Comparison of ENCODE assay signal across 7 mouse cellular contexts in genomic region chr4:44402607-44403006, GRCm38 (mm10).
DNase-seq lines count a peak whose midpoint lies in the region; ATAC-seq and TF ChIP-seq lines count a peak whose summit lies in the region.

No protein-coding gene starts in this region.

- peak; percentile 54 for DNase-seq in kidney, postnatal 0 days (ENCODE audit: low spot score)
- peak; percentile 39 for DNase-seq in ES-E14 (ENCODE audit: low read depth, low spot score)
- peak; percentile 78 for DNase-seq in limb, embryonic 11.5 days (ENCODE audit: low spot score)
- peak; percentile 47 for DNase-seq in thymus, adult 2 months
- no peak for DNase-seq in gastrocnemius, postnatal 14 days

- ATAC-seq in kidney, postnatal 0 days (replicated peaks; ENCODE audit: low FRiP score, low read depth) = no peak
- no peak for ATAC-seq in kidney, embryonic 14.5 days (ENCODE audit: low FRiP score, low TSS enrichment)
- ATAC-seq in limb, embryonic 11.5 days (ENCODE audit: insufficient number of reproducible peaks, low FRiP score, low TSS enrichment, low read depth) = no peak

- no peak for TF ChIP-seq POLR2A in cortical plate, adult 2 months (IDR thresholded peaks at IDR 0.05; ENCODE audit: extremely low read depth, insufficient read depth, low read length)
- no peak for TF ChIP-seq POLR2A in thymus, adult 2 months (IDR thresholded peaks at IDR 0.05; ENCODE audit: control insufficient read depth, extremely low read depth, insufficient read depth, low read length, poor library complexity)

- H3K4me3 ChIP-seq in kidney, postnatal 0 days (replicated peaks; ENCODE audit: low read depth, low read length) = no peak overlapping the region
- no peak overlapping the region for H3K4me3 ChIP-seq in kidney, embryonic 14.5 days (ENCODE audit: low read length)
- H3K4me3 ChIP-seq in ES-E14 (ENCODE audit: insufficient read depth in 1 of 2, low read depth in 1 of 2, low read length in 2 of 2, poor library complexity in 1 of 2, severe bottlenecking in 1 of 2) = no peak overlapping the region
- H3K4me3 ChIP-seq in cortical plate, adult 2 months (ENCODE audit: insufficient read depth, low read length) = no peak overlapping the region
- H3K4me3 ChIP-seq in limb, embryonic 11.5 days (ENCODE audit: low read depth, low read length) = no peak overlapping the region
- H3K4me3 ChIP-seq in thymus, adult 2 months (ENCODE audit: control insufficient read depth, insufficient read depth, low read length) = no peak overlapping the region

- WGBS in kidney, postnatal 0 days = 9% methylated on average over 5 of the region's 5 CpGs
- 5% methylated on average over 5 of the region's 5 CpGs for WGBS in kidney, embryonic 14.5 days
- 5% methylated on average over 5 of the region's 5 CpGs for WGBS in limb, embryonic 11.5 days
- 10% methylated on average over 5 of the region's 5 CpGs for WGBS in thymus, adult 2 months

- peak; percentile 71 for TF ChIP-seq CTCF in kidney, postnatal 0 days (IDR thresholded peaks at IDR 0.05; ENCODE audit: low read depth)
- peak; percentile 58 for TF ChIP-seq CTCF in cortical plate, adult 2 months (IDR thresholded peaks at IDR 0.05; ENCODE audit: extremely low read depth, insufficient read depth, low read length)
- TF ChIP-seq CTCF in thymus, adult 2 months (IDR thresholded peaks at IDR 0.05; ENCODE audit: borderline replicate concordance, control insufficient read depth, extremely low read depth, insufficient read depth, low read length, poor library complexity) = peak; percentile 73; the same call in 1 of the 2 replicates

- H3K27me3 ChIP-seq in kidney, postnatal 0 days (ENCODE audit: insufficient read depth, low read length) = no peaks in the 10 kb centered on the region
- H3K27me3 ChIP-seq in kidney, embryonic 14.5 days (ENCODE audit: control insufficient read depth, insufficient read depth, low read length) = no peaks in the 10 kb centered on the region
- no peaks in the 10 kb centered on the region for H3K27me3 ChIP-seq in limb, embryonic 11.5 days (ENCODE audit: control insufficient read depth, insufficient read depth, low read length)
- no peaks in the 10 kb centered on the region for H3K27me3 ChIP-seq in thymus, adult 2 months (ENCODE audit: control insufficient read depth, insufficient read depth, low read length)

- no peaks in the 10 kb centered on the region for H3K9me3 ChIP-seq in kidney, postnatal 0 days (replicated peaks; ENCODE audit: low read length)
- no peaks in the 10 kb centered on the region for H3K9me3 ChIP-seq in kidney, embryonic 14.5 days (ENCODE audit: control insufficient read depth, low read length)
- H3K9me3 ChIP-seq in ES-E14 (ENCODE audit: control insufficient read depth, insufficient read depth, low read depth, low read length) = no peaks in the 10 kb centered on the region
- no peaks in the 10 kb centered on the region for H3K9me3 ChIP-seq in limb, embryonic 11.5 days (ENCODE audit: control insufficient read depth, low read length)

- no peak overlapping the region for H3K9ac ChIP-seq in kidney, postnatal 0 days (ENCODE audit: low read depth, low read length)
- no peak overlapping the region for H3K9ac ChIP-seq in kidney, embryonic 14.5 days (ENCODE audit: low read depth, low read length)
- no peak overlapping the region for H3K9ac ChIP-seq in ES-E14 (ENCODE audit: insufficient read depth, low read depth, low read length, poor library complexity, severe bottlenecking)
- H3K9ac ChIP-seq in limb, embryonic 11.5 days (ENCODE audit: low read length) = no peak overlapping the region

- H3K36me3 ChIP-seq in kidney, postnatal 0 days (ENCODE audit: insufficient read depth, low read length) = no peaks in the 10 kb centered on the region
- no peaks in the 10 kb centered on the region for H3K36me3 ChIP-seq in kidney, embryonic 14.5 days (ENCODE audit: control insufficient read depth, insufficient read depth, low read length)
- H3K36me3 ChIP-seq in ES-E14 (ENCODE audit: control insufficient read depth, insufficient read depth, low read length, poor library complexity, severe bottlenecking) = no peaks in the 10 kb centered on the region
- no peaks in the 10 kb centered on the region for H3K36me3 ChIP-seq in limb, embryonic 11.5 days (ENCODE audit: control insufficient read depth, insufficient read depth, low read length)
- no peaks in the 10 kb centered on the region for H3K36me3 ChIP-seq in thymus, adult 2 months (ENCODE audit: control insufficient read depth, insufficient read depth, low read length)

- intact Hi-C loops in gastrocnemius, postnatal 14 days (cut with DNase I; ENCODE audit: low total_unique reads) = no loop called here

- H3K27ac ChIP-seq in kidney, postnatal 0 days = no peak overlapping the region
- no peak overlapping the region for H3K27ac ChIP-seq in kidney, embryonic 14.5 days (ENCODE audit: low read depth, low read length)
- H3K27ac ChIP-seq in ES-E14 (ENCODE audit: insufficient read depth, low read depth, low read length, poor library complexity, severe bottlenecking) = no peak overlapping the region
- H3K27ac ChIP-seq in cortical plate, adult 2 months (ENCODE audit: insufficient read depth, low read length) = no peak overlapping the region
- no peak overlapping the region for H3K27ac ChIP-seq in limb, embryonic 11.5 days (replicated peaks; ENCODE audit: low read depth, low read length)
- H3K27ac ChIP-seq in thymus, adult 2 months (ENCODE audit: control insufficient read depth, insufficient read depth, low read length) = no peak overlapping the region

- in situ Hi-C loops in ES-E14 (cut with MboI; ENCODE audit: low sequenced_read_pairs in 2 of 2, unreplicated experiment in 2 of 2) = no loop called here

- no peak overlapping the region for H3K4me2 ChIP-seq in kidney, postnatal 0 days (ENCODE audit: low read length)
- H3K4me2 ChIP-seq in kidney, embryonic 14.5 days (replicated peaks; ENCODE audit: low read depth, low read length) = no peak overlapping the region
- H3K4me2 ChIP-seq in limb, embryonic 11.5 days (ENCODE audit: low read depth, severe bottlenecking) = no peak overlapping the region

- no peaks in the 10 kb centered on the region for H3K4me1 ChIP-seq in kidney, postnatal 0 days (replicated peaks; ENCODE audit: insufficient read depth, low read length)
- H3K4me1 ChIP-seq in kidney, embryonic 14.5 days (ENCODE audit: control insufficient read depth, insufficient read depth, low read length) = no peaks in the 10 kb centered on the region
- H3K4me1 ChIP-seq in ES-E14 (ENCODE audit: control insufficient read depth in 2 of 2, insufficient read depth in 2 of 2, low read length in 2 of 2, poor library complexity in 1 of 2) = peaks cover 0 to 2% of the 10 kb centered on the region in 2 experiments; a peak in 1 of 4 replicates
- no peaks in the 10 kb centered on the region; the same call in 1 of the 2 replicates for H3K4me1 ChIP-seq in cortical plate, adult 2 months (ENCODE audit: control insufficient read depth, insufficient read depth, low read length)
- H3K4me1 ChIP-seq in limb, embryonic 11.5 days (ENCODE audit: control insufficient read depth, insufficient read depth, low read length) = no peaks in the 10 kb centered on the region
- H3K4me1 ChIP-seq in thymus, adult 2 months (replicated peaks; ENCODE audit: control insufficient read depth, insufficient read depth, low read length) = no peaks in the 10 kb centered on the region

TF ChIP-seq in ES-E14, 5 proteins besides CTCF, POLR2A, EP300 and RAD21:
- TF ChIP-seq CHD2 (IDR thresholded peaks at IDR 0.05; ENCODE audit: low read depth, low read length) = no peak
- no peak for TF ChIP-seq ZC3H11A (IDR thresholded peaks at IDR 0.05; ENCODE audit: borderline replicate concordance, low read depth, low read length)
- no peak for TF ChIP-seq MAFK (IDR thresholded peaks at IDR 0.05; ENCODE audit: insufficient read depth, low read depth, low read length)
- TF ChIP-seq HCFC1 (IDR thresholded peaks at IDR 0.05; ENCODE audit: borderline replicate concordance, insufficient read depth, low read length) = no peak
- no peak for TF ChIP-seq ZNF384 (IDR thresholded peaks at IDR 0.05; ENCODE audit: low read depth, low read length)
